ENCODE assay signal across 8 mouse cellular contexts in the genomic region with DNA sequence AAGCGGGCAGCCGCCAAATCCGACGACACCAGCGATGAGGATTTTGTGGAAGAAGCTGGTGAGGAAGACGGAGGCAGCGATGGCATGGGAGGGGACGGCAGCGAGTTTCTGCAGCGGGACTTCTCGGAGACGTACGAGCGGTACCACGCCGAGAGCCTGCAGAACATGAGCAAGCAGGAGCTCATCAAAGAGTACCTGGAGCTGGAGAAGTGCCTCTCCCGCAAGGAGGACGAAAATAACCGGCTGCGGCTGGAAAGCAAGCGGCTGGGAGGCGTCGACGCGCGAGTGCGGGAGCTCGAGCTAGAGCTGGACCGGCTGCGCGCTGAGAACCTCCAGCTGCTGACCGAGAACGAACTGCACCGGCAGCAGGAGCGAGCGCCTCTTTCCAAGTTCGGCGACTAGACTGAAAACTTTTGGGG. TPM values are rescaled to one million over a fixed set of nuclear protein-coding genes. Genes with fewer than 3 reads are reported as not detected.
DNase-seq lines count a peak whose midpoint lies in the region; ATAC-seq lines count a peak whose summit lies in the region.

No protein-coding gene starts in this region.

- peak; percentile 40 for DNase-seq in gastrocnemius, adult 18-20 months (ENCODE audit: low spot score)
- no peak for DNase-seq in gastrocnemius, postnatal 25 days
- DNase-seq in 416B (ENCODE audit: low read depth) = peak; percentile 49
- DNase-seq in embryo, embryonic 10.5 days (ENCODE audit: low spot score) = peak; percentile 69
- DNase-seq in retina, embryonic 14.5 days (ENCODE audit: low spot score) = peak; percentile 56
- no peak for DNase-seq in spleen, adult 18-20 months

- H3K4me2 ChIP-seq in hindbrain, embryonic 12.5 days (replicated peaks) = peak overlapping the region; percentile 80
- peak overlapping the region; percentile 93 for H3K4me2 ChIP-seq in liver, embryonic 15.5 days

- H3K27ac ChIP-seq in hindbrain, embryonic 12.5 days = 0 out of 2 replicates have a peak overlapping the region, but pooled peaks have one; percentile 18
- peak overlapping the region; percentile 30; the same call in 1 of the 2 replicates for H3K27ac ChIP-seq in liver, embryonic 15.5 days (replicated peaks)

- WGBS in hindbrain, embryonic 12.5 days = under 1% methylated on average over 38 of the region's 38 CpGs
- under 1% methylated on average over 38 of the region's 38 CpGs for WGBS in liver, embryonic 15.5 days (ENCODE audit: insufficient replicate concordance)

- no peak for ATAC-seq in hindbrain, embryonic 12.5 days (ENCODE audit: low FRiP score)
- no peak for ATAC-seq in liver, embryonic 15.5 days (ENCODE audit: insufficient read depth)

- H3K4me1 ChIP-seq in hindbrain, embryonic 12.5 days = peaks cover 25% of the 10 kb centered on the region
- H3K4me1 ChIP-seq in liver, embryonic 15.5 days (replicated peaks) = peaks cover 50% of the 10 kb centered on the region

- peak overlapping the region; percentile 70 for H3K9ac ChIP-seq in hindbrain, embryonic 12.5 days
- H3K9ac ChIP-seq in liver, embryonic 15.5 days = peak overlapping the region; percentile 73

- H3K9me3 ChIP-seq in hindbrain, embryonic 12.5 days (replicated peaks) = no peaks in the 10 kb centered on the region
- no peaks in the 10 kb centered on the region for H3K9me3 ChIP-seq in liver, embryonic 15.5 days (replicated peaks)

- H3K4me3 ChIP-seq in hindbrain, embryonic 12.5 days = peak overlapping the region; percentile 59
- H3K4me3 ChIP-seq in liver, embryonic 15.5 days (replicated peaks) = peak overlapping the region; percentile 70

- peaks cover 15% of the 10 kb centered on the region for H3K27me3 ChIP-seq in hindbrain, embryonic 12.5 days
- H3K27me3 ChIP-seq in liver, embryonic 15.5 days = peaks cover 7% of the 10 kb centered on the region

- no peaks in the 10 kb centered on the region for H3K36me3 ChIP-seq in hindbrain, embryonic 12.5 days
- H3K36me3 ChIP-seq in liver, embryonic 15.5 days (replicated peaks) = no peaks in the 10 kb centered on the region

RNA-seq across cellular contexts. Expression of a gene that starts 1.6 kb away (rescaled TPM):
- total RNA-seq in gastrocnemius, adult 18-20 months (2021) = 10 to 100 TPM; 23.3 to 23.6 TPM
- 10 to 100 TPM; 17.4 to 19.0 TPM for total RNA-seq in gastrocnemius, postnatal 25 days (2021)
- 3.8 and 4.0 TPM in 2 replicates for polyA plus RNA-seq in hindbrain, embryonic 12.5 days (2016; fragmentation: Nextera tagmentation; extraction: Ambion mirVana)
- polyA plus RNA-seq in liver, embryonic 15.5 days (2015; fragmentation: Nextera tagmentation; extraction: Ambion mirVana) = 1.8 and 1.9 TPM in 2 replicates

RNA-seq across cellular contexts. Expression of a gene that starts 14.6 kb away (rescaled TPM):
- 1 to 10 TPM; 3.3 to 4.4 TPM for total RNA-seq in gastrocnemius, adult 18-20 months (2021)
- 1 to 10 TPM; 1.0 to 1.9 TPM for total RNA-seq in gastrocnemius, postnatal 25 days (2021)
- polyA plus RNA-seq in hindbrain, embryonic 12.5 days (2016; fragmentation: Nextera tagmentation; extraction: Ambion mirVana) = 12.0 and 12.9 TPM in 2 replicates
- polyA plus RNA-seq in liver, embryonic 15.5 days (2015; fragmentation: Nextera tagmentation; extraction: Ambion mirVana) = 4.2 and 4.7 TPM in 2 replicates

RNA-seq across cellular contexts. Expression of a gene that starts 16.1 kb away (rescaled TPM):
- 10 to 100 TPM; 36.1 to 38.9 TPM for total RNA-seq in gastrocnemius, adult 18-20 months (2021)
- 10 to 100 TPM; 23.7 to 29.7 TPM for total RNA-seq in gastrocnemius, postnatal 25 days (2021)
- 7.0 and 8.3 TPM in 2 replicates for polyA plus RNA-seq in hindbrain, embryonic 12.5 days (2016; fragmentation: Nextera tagmentation; extraction: Ambion mirVana)
- 60.6 and 60.9 TPM in 2 replicates for polyA plus RNA-seq in liver, embryonic 15.5 days (2015; fragmentation: Nextera tagmentation; extraction: Ambion mirVana)

RNA-seq across cellular contexts. Expression of a gene that starts 16.1 kb away (rescaled TPM):
- 1 to 10 TPM; 6.9 to 9.4 TPM for total RNA-seq in gastrocnemius, adult 18-20 months (2021)
- 1 to 10 TPM; 3.2 to 3.9 TPM for total RNA-seq in gastrocnemius, postnatal 25 days (2021)
- polyA plus RNA-seq in hindbrain, embryonic 12.5 days (2016; fragmentation: Nextera tagmentation; extraction: Ambion mirVana) = 1.6 and 1.7 TPM in 2 replicates
- 0.31 and 0.45 TPM in 2 replicates for polyA plus RNA-seq in liver, embryonic 15.5 days (2015; fragmentation: Nextera tagmentation; extraction: Ambion mirVana)

RNA-seq across cellular contexts. Expression of a gene that starts 53.3 kb away (rescaled TPM):
- total RNA-seq in gastrocnemius, adult 18-20 months (2021) = 1 to 10 TPM; 5.1 to 8.1 TPM
- total RNA-seq in gastrocnemius, postnatal 25 days (2021) = 1 to 10 TPM; 4.7 to 4.9 TPM
- 1.4 and 1.6 TPM in 2 replicates for polyA plus RNA-seq in hindbrain, embryonic 12.5 days (2016; fragmentation: Nextera tagmentation; extraction: Ambion mirVana)
- 5.7 and 6.2 TPM in 2 replicates for polyA plus RNA-seq in liver, embryonic 15.5 days (2015; fragmentation: Nextera tagmentation; extraction: Ambion mirVana)

Comparison
In these comparisons a context has a peak if more than half of its experiments do, and no peak if none do; other contexts are left out.
1. DNase-seq: peak in gastrocnemius, adult 18-20 months (single experiment), 416B (single experiment), embryo, embryonic 10.5 days (single experiment) and retina, embryonic 14.5 days (single experiment); none in gastrocnemius, postnatal 25 days (single experiment) and spleen, adult 18-20 months (0 of 2).